Mouse (Mus musculus) CH12.LX (cell line): ENCODE measurements around the gene Gipc2. TPM values are rescaled to one million over a fixed set of nuclear protein-coding genes. Genes with fewer than 3 reads are reported as not detected.
A peak's percentile ranks its signal among the peaks of the same experiment; 100 is the strongest.

Source experiments
- DNase-seq: peaks from one replicate; pipeline ENCODE4 v3.0.0-alpha.2; 2013; ENCODE audit errors: extremely low read depth
- H3K27ac ChIP-seq: 2 replicates; pipeline ENCODE4 v1.5.1; 2012; ENCODE audit warnings: low read depth, mild to moderate bottlenecking, control low read depth, moderate library complexity; ENCODE audit not compliant: insufficient read depth
- H3K27me3 ChIP-seq: replicated peaks from 2 replicates; pipeline ENCODE3; 2012; ENCODE audit warnings: inconsistent platforms
- H3K36me3 ChIP-seq, 2 experiments: replicated peaks in 1 of 2; 2 replicates each; pipeline versions ENCODE3 to v1.6.1; 2012; ENCODE audit warnings: inconsistent platforms in 1 of 2, low read length in 1 of 2, mild to moderate bottlenecking in 1 of 2, mixed read lengths in 1 of 2, moderate library complexity in 1 of 2; ENCODE audit not compliant: control insufficient read depth in 1 of 2, insufficient read depth in 1 of 2
- H3K4me1 ChIP-seq, 2 experiments: 2 replicates each; pipeline ENCODE4 v1.6.1; 2012; ENCODE audit warnings: inconsistent platforms in 1 of 2, moderate library complexity in 1 of 2; ENCODE audit not compliant: insufficient read depth in 2 of 2, control insufficient read depth in 1 of 2
- H3K4me2 ChIP-seq: 2 replicates; pipeline ENCODE4 v1.6.1; 2012; ENCODE audit warnings: low read depth, mild to moderate bottlenecking, control low read depth; ENCODE audit not compliant: poor library complexity, insufficient read depth, severe bottlenecking
- H3K4me3 ChIP-seq, 3 experiments: fragments of 150-350 bp in 1 of 3; sonication (generic) in 1 of 3; replicated peaks in 1 of 3; 2 replicates each; pipeline versions ENCODE3 to v1.5.1; 2011 to 2012; ENCODE audit warnings: low read depth in 2 of 3, low read length in 2 of 3, mild to moderate bottlenecking in 2 of 3, moderate library complexity in 2 of 3, control low read depth in 1 of 3, improper control_type of control experiment in 1 of 3, inconsistent platforms in 1 of 3, mixed read lengths in 1 of 3; ENCODE audit not compliant: poor library complexity in 1 of 3
- H3K79me2 ChIP-seq: replicated peaks from 2 replicates; pipeline ENCODE4 v1.6.1; 2012; ENCODE audit warnings: mild to moderate bottlenecking, moderate library complexity; ENCODE audit not compliant: control insufficient read depth, poor library complexity, insufficient read depth, severe bottlenecking; ENCODE audit errors: extremely low read depth
- H3K9ac ChIP-seq: 2 replicates; pipeline ENCODE4 v1.6.1; 2012; ENCODE audit warnings: low read depth, mild to moderate bottlenecking, control low read depth, moderate library complexity; ENCODE audit not compliant: insufficient read depth
- H3K9me3 ChIP-seq: replicated peaks from 2 replicates; pipeline ENCODE3; 2012; ENCODE audit warnings: low read length, inconsistent platforms, mixed read lengths
- CHD2 ChIP-seq: IDR thresholded peaks from 2 replicates; pipeline ENCODE4 v1.6.1; 2011; ENCODE audit warnings: low read length, improper control_type of control experiment
- CTCF ChIP-seq, 2 experiments: IDR thresholded peaks in 1 of 2; conservative IDR thresholded peaks in 1 of 2; 2 replicates each; pipeline ENCODE4 v1.5.1; 2011 to 2012; ENCODE audit warnings: low read depth in 2 of 2, low read length in 2 of 2, improper control_type of control experiment in 1 of 2, inconsistent platforms in 1 of 2, mild to moderate bottlenecking in 1 of 2, moderate library complexity in 1 of 2
- EP300 ChIP-seq: IDR thresholded peaks from 2 replicates; pipeline ENCODE4 v1.6.1; 2011; ENCODE audit warnings: low read length, improper control_type of control experiment
- GABPA ChIP-seq: IDR thresholded peaks from 2 replicates; pipeline ENCODE4 v1.6.1; 2012; ENCODE audit warnings: low read depth, low read length, improper control_type of control experiment, inconsistent platforms; ENCODE audit not compliant: insufficient replicate concordance
- HCFC1 ChIP-seq: IDR thresholded peaks from 2 replicates; pipeline ENCODE4 v1.6.1; 2012; ENCODE audit warnings: low read depth, mild to moderate bottlenecking, inconsistent platforms, low read length, improper control_type of control experiment
- JUN ChIP-seq: IDR thresholded peaks from 2 replicates; pipeline ENCODE4 v1.6.1; 2011; ENCODE audit warnings: low read depth, mild to moderate bottlenecking, low read length, improper control_type of control experiment, moderate library complexity; ENCODE audit not compliant: insufficient read depth
- KAT2A ChIP-seq: IDR thresholded peaks from 2 replicates; pipeline ENCODE4 v1.6.1; 2012; ENCODE audit warnings: low read length, improper control_type of control experiment, inconsistent platforms; ENCODE audit not compliant: insufficient replicate concordance
- MAFK ChIP-seq: IDR thresholded peaks from 2 replicates; pipeline ENCODE4 v1.6.1; 2011; ENCODE audit warnings: low read length, improper control_type of control experiment; ENCODE audit not compliant: insufficient replicate concordance
- MAZ ChIP-seq: IDR thresholded peaks from 2 replicates; pipeline ENCODE4 v1.6.1; 2012; ENCODE audit warnings: low read depth, mild to moderate bottlenecking, inconsistent platforms, low read length, improper control_type of control experiment, moderate library complexity
- NRF1 ChIP-seq: IDR thresholded peaks from 2 replicates; pipeline ENCODE4 v1.6.1; 2014; ENCODE audit warnings: low read depth, mild to moderate bottlenecking, inconsistent platforms, low read length, improper control_type of control experiment, moderate library complexity
- POLR2AphosphoS2 ChIP-seq: IDR thresholded peaks from 2 replicates; pipeline ENCODE4 v1.6.1; 2011; ENCODE audit warnings: low read depth, low read length, improper control_type of control experiment
- RAD21 ChIP-seq: IDR thresholded peaks from 2 replicates; pipeline ENCODE4 v1.6.1; 2011; ENCODE audit warnings: low read depth, mild to moderate bottlenecking, low read length, improper control_type of control experiment, moderate library complexity
- TCF12 ChIP-seq: IDR thresholded peaks from 2 replicates; pipeline ENCODE4 v1.6.1; 2014; ENCODE audit warnings: low read depth, mild to moderate bottlenecking, inconsistent platforms, low read length, improper control_type of control experiment
- USF1 ChIP-seq: IDR thresholded peaks from 2 replicates; pipeline ENCODE4 v1.6.1; 2014; ENCODE audit warnings: low read depth, mild to moderate bottlenecking, inconsistent platforms, low read length, improper control_type of control experiment
- USF2 ChIP-seq: conservative IDR thresholded peaks from 2 replicates; pipeline ENCODE4 v1.6.1; 2011; ENCODE audit warnings: low read depth, low read length, improper control_type of control experiment
- ZKSCAN1 ChIP-seq: IDR thresholded peaks from 2 replicates; pipeline ENCODE4 v1.6.1; 2012; ENCODE audit warnings: low read depth, inconsistent platforms, low read length, improper control_type of control experiment, borderline replicate concordance
- ZMIZ1 ChIP-seq: IDR thresholded peaks from 2 replicates; pipeline ENCODE4 v1.6.1; 2012; ENCODE audit warnings: low read depth, mild to moderate bottlenecking, inconsistent platforms, low read length, improper control_type of control experiment
- dilution Hi-C: fragments of 300-500 bp; cut with MboI; formaldehyde crosslinking; loops from 2 replicates; pipeline ENCODE4 v1.14.3; 2020; ENCODE audit warnings: low sequenced_read_pairs; ENCODE audit not compliant: extremely low pct_unique_long_range_greater_than_20kb, extremely low pct_ligation_motif_present
- in situ Hi-C: fragments of 300-500 bp; cut with MboI; formaldehyde crosslinking; loops from 3 replicates; pipeline ENCODE4 v1.14.3; 2019; ENCODE audit warnings: low sequenced_read_pairs, low pct_ligation_motif_present, low pct_unique_long_range_greater_than_20kb, mixed read lengths
- polyA plus RNA-seq: library from polyadenylated mRNA; unstranded; fragments of >175 nt; gene quantifications from 2 replicates; pipeline ENCODE4 v1.2.1, GENCODE M21; 2012; ENCODE audit warnings: low read depth; ENCODE audit not compliant: insufficient read length
- total RNA-seq, 2 experiments: library from RNA; depleted of rRNA; stranded (reverse); fragments of 300-350 nt in 1 of 2; fragments of >200 nt in 1 of 2; gene quantifications; 2 replicates each; pipeline ENCODE4 v1.2.3; 2012 to 2014

The Gipc2 gene
- total and polyA plus RNA-seq, 3 experiments, result 0.24 to 1.2 (median 0.38) TPM

DNA sequence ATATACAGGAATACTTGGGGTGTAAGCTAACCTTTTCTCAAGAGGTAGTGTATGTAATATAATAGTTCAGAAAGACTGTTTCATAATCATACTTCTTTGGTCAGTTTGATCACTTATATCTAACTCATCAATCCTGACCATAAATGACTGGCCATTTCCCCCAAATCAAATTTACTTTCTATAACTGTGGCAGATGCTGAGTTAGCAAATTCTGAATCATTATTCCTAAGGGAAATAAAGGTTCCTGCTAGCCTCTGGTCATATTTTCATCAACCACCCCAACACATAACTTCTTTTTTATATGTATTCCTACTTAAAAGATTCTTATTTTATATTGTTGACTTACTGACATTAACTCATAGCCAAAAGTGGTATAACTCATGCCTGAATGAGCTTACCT lies 36.9 kb upstream of the Gipc2 start:
- TF ChIP-seq MAFK, result peak; percentile 93
- TF ChIP-seq CHD2, result 0 out of 2 replicates have a peak, but pooled peaks have one; percentile 16
- TF ChIP-seq TCF12, result no peak
- no peak overlapping the region for H3K27ac ChIP-seq
- no peak overlapping the region for H3K9ac ChIP-seq
- no peaks in the 10 kb centered on the region for H3K9me3 ChIP-seq
- no peak overlapping the region for H3K4me3 ChIP-seq
- H3K27me3 ChIP-seq, result no peaks in the 10 kb centered on the region
- H3K36me3 ChIP-seq, result peaks cover 4 to 18% of the 10 kb centered on the region in 2 experiments
- no peaks in the 10 kb centered on the region for H3K79me2 ChIP-seq
- dilution Hi-C loops, result no loop called here
- H3K4me1 ChIP-seq, result peaks cover 0 to 9% of the 10 kb centered on the region in 2 experiments; a peak in 2 of 4 replicates
- in situ Hi-C loops, result no loop called here
- no peak for DNase-seq
- no peak overlapping the region for H3K4me2 ChIP-seq

DNA sequence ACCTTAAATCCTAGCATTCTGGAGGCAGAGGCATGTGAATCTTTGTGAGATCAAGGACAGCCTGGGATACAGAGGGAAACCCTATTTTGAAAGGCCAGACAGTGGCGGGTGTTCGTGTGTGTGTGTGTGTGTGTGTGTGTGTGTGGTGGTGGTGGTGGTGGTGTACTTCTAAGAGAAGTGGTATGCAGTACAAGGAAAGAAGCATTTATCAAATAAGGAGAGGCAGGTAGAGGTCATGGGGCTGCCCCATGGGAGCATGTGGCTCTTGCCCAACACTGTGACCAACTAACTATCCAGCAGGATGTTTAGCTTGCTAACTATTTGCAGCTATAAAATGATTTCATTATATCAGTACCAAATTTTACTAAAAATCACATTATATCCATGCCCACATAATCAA lies 35.6 kb upstream of the Gipc2 start:
- no peak overlapping the region for H3K4me2 ChIP-seq
- no peak overlapping the region for H3K9ac ChIP-seq
- no peak for TF ChIP-seq CTCF (conservative IDR thresholded peaks at IDR 0.05 in 1 of 2, IDR thresholded peaks at IDR 0.05 in 1 of 2; ENCODE audit: low read depth in 2 of 2, low read length in 2 of 2)
- TF ChIP-seq HCFC1, result no peak
- TF ChIP-seq NRF1, result no peak
- TF ChIP-seq ZKSCAN1, result no peak
- no peaks in the 10 kb centered on the region for H3K27me3 ChIP-seq
- dilution Hi-C loops, result no loop called here
- H3K36me3 ChIP-seq, result peaks cover 0 to 5% of the 10 kb centered on the region in 2 experiments
- H3K27ac ChIP-seq, result no peak overlapping the region
- H3K79me2 ChIP-seq, result no peaks in the 10 kb centered on the region
- no peak overlapping the region for H3K4me3 ChIP-seq
- no peaks in the 10 kb centered on the region for H3K9me3 ChIP-seq
- in situ Hi-C loops, result no loop called here
- H3K4me1 ChIP-seq, result peaks cover 4 to 8% of the 10 kb centered on the region in 2 experiments; a peak in 3 of 4 replicates
- no peak for DNase-seq

DNA sequence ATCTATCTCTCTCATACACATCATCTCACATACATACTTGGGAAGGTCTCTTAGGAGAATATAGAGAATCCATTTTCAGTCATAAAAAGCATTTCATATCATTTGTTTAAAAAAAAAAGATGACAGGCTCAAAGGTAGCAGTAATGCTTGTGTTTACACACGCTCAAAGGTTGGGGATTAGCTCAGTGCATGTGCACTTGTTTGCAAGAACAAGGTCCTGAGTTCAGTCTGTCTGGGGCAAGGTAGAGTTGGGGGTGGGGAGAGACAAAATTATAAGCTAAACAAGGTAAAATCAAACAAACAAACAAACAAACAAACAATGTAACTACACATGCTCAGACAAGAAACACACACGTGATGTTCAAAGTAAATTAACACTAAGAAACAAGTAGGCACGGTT lies 35.2 kb upstream of the Gipc2 start:
- Histone ChIP-seq H3K4me3 (no peak overlapping the region), H3K4me1 (peaks cover 4 to 8% of the 10 kb centered on the region in 2 experiments; a peak in 3 of 4 replicates), H3K9ac (no peak overlapping the region), H3K36me3 (peaks cover 0 to 2% of the 10 kb centered on the region in 2 experiments), H3K4me2 (no peak overlapping the region), H3K27me3 (no peaks in the 10 kb centered on the region), H3K27ac (no peak overlapping the region), H3K79me2 (no peaks in the 10 kb centered on the region), H3K9me3 (no peaks in the 10 kb centered on the region)
- no peak for DNase-seq
- dilution Hi-C loops, result no loop called here
- TF ChIP-seq RAD21, result no peak
- TF ChIP-seq USF2, result no peak
- TF ChIP-seq ZMIZ1, result no peak
- no peak for TF ChIP-seq CTCF (conservative IDR thresholded peaks at IDR 0.05 in 1 of 2, IDR thresholded peaks at IDR 0.05 in 1 of 2; ENCODE audit: low read depth in 2 of 2, low read length in 2 of 2)
- no peak for TF ChIP-seq POLR2AphosphoS2
- TF ChIP-seq USF1, result no peak
- TF ChIP-seq JUN, result no peak
- TF ChIP-seq KAT2A, result no peak
- no peak for TF ChIP-seq EP300
- TF ChIP-seq GABPA, result no peak
- no peak for TF ChIP-seq MAZ
- in situ Hi-C loops, result no loop called here
